Mouse (Mus musculus) c-Kit-negative CD71-positive TER-119-positive erythroid progenitor cells, embryonic 14.5 days (primary cell): ENCODE measurements around the gene Dusp18.
A peak's percentile ranks its signal among the peaks of the same experiment; 100 is the strongest.
"Not testable (repeated sequence)": the region's sequence is repeated elsewhere in the genome, so short reads cannot be mapped to it uniquely, and the experiment has no call there.

ENCODE experiments used
- DNase-seq: peaks from one replicate; pipeline ENCODE4 v3.0.0-alpha.2; 2013; ENCODE audit warnings: low read depth, low spot score

Gene Dusp18

GRCm38 (mm10) chr11:3893970-3894369, 1.1 kb upstream of the Dusp18 start:
- no peak for DNase-seq

GRCm38 (mm10) chr11:3895458-3895857, 418 bp downstream of the Dusp18 start:
- DNase-seq = no peak

GRCm38 (mm10) chr11:3895933-3896332, 893 bp downstream of the Dusp18 start:
- no peak for DNase-seq

- DNase-seq = no peak
Observed at GRCm38 (mm10) chr11:3900296-3900695, 5.3 kb downstream of the Dusp18 start.

GRCm38 (mm10) chr11:3902516-3902915, 7.5 kb downstream of the Dusp18 start:
- DNase-seq = no peak

- DNase-seq = no peak
Observed at GRCm38 (mm10) chr11:3903046-3903445, 8.0 kb downstream of the Dusp18 start.

GRCm38 (mm10) chr11:3904673-3905072, 9.6 kb downstream of the Dusp18 start:
- no peak for DNase-seq

- no peak for DNase-seq
Observed at GRCm38 (mm10) chr11:3905446-3905845, 10.4 kb downstream of the Dusp18 start.

- DNase-seq = no peak
Observed at GRCm38 (mm10) chr11:3909236-3909635, 14.2 kb downstream of the Dusp18 start.

- no peak for DNase-seq
Observed at GRCm38 (mm10) chr11:3910513-3911310, 15.7 kb downstream of the Dusp18 start.

- DNase-seq = not testable (repeated sequence)
Observed at GRCm38 (mm10) chr11:3911440-3911839, 16.4 kb downstream of the Dusp18 start.

GRCm38 (mm10) chr11:3912100-3912874, 17.2 kb downstream of the Dusp18 start:
- no peak for DNase-seq

GRCm38 (mm10) chr11:3912875-3913271, 17.8 kb downstream of the Dusp18 start:
- DNase-seq = no peak

- DNase-seq = peak; percentile 25
Observed at GRCm38 (mm10) chr11:3913316-3914108, 18.5 kb downstream of the Dusp18 start.

GRCm38 (mm10) chr11:3914109-3914840, 19.2 kb downstream of the Dusp18 start, which contains the start of gene Slc35e4:
Gene Slc35e4 (minus strand): TSS chr11:3914664.
- peak; percentile 29 for DNase-seq

- DNase-seq = no peak
Observed at GRCm38 (mm10) chr11:3918738-3919137, 23.7 kb downstream of the Dusp18 start.

- no peak for DNase-seq
Observed at GRCm38 (mm10) chr11:3920476-3920875, 25.4 kb downstream of the Dusp18 start.

GRCm38 (mm10) chr11:3921281-3921850, 26.3 kb downstream of the Dusp18 start:
- DNase-seq = no peak

- DNase-seq = no peak
Observed at GRCm38 (mm10) chr11:3922115-3922514, 27.1 kb downstream of the Dusp18 start.

GRCm38 (mm10) chr11:3922731-3923130, 27.7 kb downstream of the Dusp18 start:
- DNase-seq = no peak

- no peak for DNase-seq
Observed at GRCm38 (mm10) chr11:3925916-3926315, 30.9 kb downstream of the Dusp18 start.
